Mouse (Mus musculus): Measurements from ENCODE around the gene Itga4.

- no peak for TF ChIP-seq POLR2A (IDR thresholded peaks at IDR 0.05; ENCODE audit: control insufficient read depth, low read depth, low read length)
- no peak for TF ChIP-seq CTCF (IDR thresholded peaks at IDR 0.05; ENCODE audit: control insufficient read depth, insufficient read depth, insufficient replicate concordance, low read depth, low read length)
Measured at GRCm38 (mm10) chr2:79372154-79372467, 116.9 kb downstream of the Itga4 start.
